Mouse (Mus musculus) small intestine, adult 2 months (tissue): Measurements from ENCODE around the gene Tmem102. TPM values are rescaled to one million over a fixed set of nuclear protein-coding genes. Genes with fewer than 3 reads are reported as not detected.

Experiments
- H3K27ac ChIP-seq: fragments of 200-500 bp; 2 replicates; pipeline ENCODE4 v1.5.1; 2012; ENCODE audit warnings: low read depth, low read length, control low read depth, inconsistent platforms; ENCODE audit not compliant: insufficient read depth
- H3K27me3 ChIP-seq: fragments of 200-500 bp; 2 replicates; pipeline ENCODE4 v1.6.1; 2012; ENCODE audit warnings: mild to moderate bottlenecking, moderate library complexity, low read length, inconsistent platforms; ENCODE audit not compliant: control insufficient read depth, insufficient read depth
- H3K36me3 ChIP-seq: fragments of 200-500 bp; 2 replicates; pipeline ENCODE4 v1.6.1; 2012; ENCODE audit warnings: mild to moderate bottlenecking, low read length, control low read depth, inconsistent platforms; ENCODE audit not compliant: control insufficient read depth, insufficient read depth
- H3K4me1 ChIP-seq: fragments of 200-500 bp; 2 replicates; pipeline ENCODE4 v1.6.1; 2012; ENCODE audit warnings: low read length, inconsistent platforms, mixed read lengths; ENCODE audit not compliant: control insufficient read depth, insufficient read depth, insufficient read length
- H3K4me3 ChIP-seq: fragments of 200-500 bp; 2 replicates; pipeline ENCODE4 v1.5.1; 2012; ENCODE audit warnings: low read depth, mild to moderate bottlenecking, control low read depth, inconsistent platforms, low read length, moderate library complexity
- CTCF ChIP-seq: fragments of 200-500 bp; IDR thresholded peaks from 2 replicates; pipeline ENCODE4 v1.5.1; 2012; ENCODE audit warnings: low read depth, mild to moderate bottlenecking, control low read depth, inconsistent platforms, low read length, moderate library complexity, mixed read lengths; ENCODE audit not compliant: insufficient replicate concordance, insufficient read length; ENCODE audit errors: extremely low read depth
- POLR2A ChIP-seq: fragments of 200-500 bp; IDR thresholded peaks from 2 replicates; pipeline ENCODE4 v1.6.1; 2012; ENCODE audit warnings: low read depth, mild to moderate bottlenecking, control low read depth, inconsistent platforms, low read length, moderate library complexity
- WGBS: fragments of 180-500 bp; shearing (Covaris S2); methylation state at CpG from one replicate; pipeline ENCODE4 v1.1.7; 2018; 5-methylcytosine and 5-hydroxymethylcytosine counted together
- polyA plus RNA-seq: library from polyadenylated mRNA; depleted of rRNA; stranded (reverse); fragments of >200 nt; gene quantifications from 2 replicates; pipeline ENCODE4 v1.2.3, GENCODE M21; 2012

Tmem102 gene
- polyA plus RNA-seq, 1 experiment: 63.0 TPM

- TF ChIP-seq POLR2A: no peak
- no peak for TF ChIP-seq CTCF
- no peaks in the 10 kb centered on the region for H3K36me3 ChIP-seq
- H3K27me3 ChIP-seq: no peaks in the 10 kb centered on the region
- H3K27ac ChIP-seq: no peak overlapping the region
- WGBS: 93% methylated on average over 5 of the region's 5 CpGs
- H3K4me3 ChIP-seq: no peak overlapping the region
- H3K4me1 ChIP-seq: peaks cover 5% of the 10 kb centered on the region; the same call in 1 of the 2 replicates
Measured at GRCm38 (mm10) chr11:69787306-69787705, 18.1 kb downstream of the Tmem102 start.

DNA sequence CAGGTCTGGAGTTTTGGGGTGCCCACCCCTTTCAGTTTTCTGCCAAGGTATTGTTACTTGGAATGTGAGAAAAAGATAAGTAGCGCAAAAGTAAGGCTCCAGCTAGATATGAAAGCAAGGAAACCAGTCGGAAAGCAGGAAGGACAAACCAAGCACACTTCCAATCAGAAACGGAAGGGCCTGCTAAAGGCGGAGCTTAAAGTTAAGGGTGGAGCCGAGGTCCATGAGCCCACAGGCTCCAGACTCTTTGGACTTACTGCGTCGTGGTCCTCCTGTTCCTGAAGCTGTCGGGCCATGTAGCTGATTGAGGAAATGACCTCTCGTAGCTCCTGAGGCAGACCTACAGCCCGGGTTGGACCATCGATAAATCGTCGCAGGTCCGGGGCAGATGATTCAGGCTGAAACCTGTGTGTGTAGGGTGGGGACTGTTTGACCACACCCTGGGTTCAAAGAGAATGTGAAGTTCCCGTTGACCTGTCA is 20.6 kb downstream of the Tmem102 start:
- Histone ChIP-seq H3K27me3 (no peaks in the 10 kb centered on the region), H3K4me3 (peak overlapping the region; percentile 47), H3K4me1 (peaks cover 5% of the 10 kb centered on the region; the same call in 1 of the 2 replicates), H3K36me3 (no peaks in the 10 kb centered on the region), H3K27ac (peak overlapping the region; percentile 54)
- TF ChIP-seq CTCF (no peak), POLR2A (no peak; the same call in 1 of the 2 replicates)
- WGBS: 7% methylated on average over 15 of the region's 15 CpGs

DNA sequence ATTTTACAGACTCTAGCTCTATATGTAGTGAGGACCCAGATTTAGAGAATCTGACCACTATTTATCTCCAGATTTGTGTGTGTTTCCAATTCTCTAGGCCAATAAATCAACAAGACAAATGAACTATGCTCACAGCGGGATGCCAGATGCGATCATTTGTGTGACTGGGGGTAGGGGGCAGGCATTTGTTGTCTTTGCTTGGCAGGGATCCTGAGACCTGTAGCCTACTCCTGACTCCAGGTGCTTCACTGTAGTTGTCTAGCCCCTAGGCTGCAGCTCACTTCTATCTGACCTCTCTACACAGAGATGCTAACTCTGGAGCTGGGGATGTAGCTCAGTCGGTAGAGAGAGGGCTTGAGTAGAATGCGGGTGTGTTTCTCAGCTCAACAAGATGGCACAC is 23.6 kb downstream of the Tmem102 start:
- H3K27me3 ChIP-seq: no peaks in the 10 kb centered on the region
- 40% methylated on average over 4 of the region's 4 CpGs for WGBS
- H3K36me3 ChIP-seq: no peaks in the 10 kb centered on the region
- H3K4me3 ChIP-seq: no peak overlapping the region
- no peak overlapping the region for H3K27ac ChIP-seq
- peaks cover 5% of the 10 kb centered on the region; the same call in 1 of the 2 replicates for H3K4me1 ChIP-seq
- TF ChIP-seq CTCF (no peak), POLR2A (no peak)

DNA sequence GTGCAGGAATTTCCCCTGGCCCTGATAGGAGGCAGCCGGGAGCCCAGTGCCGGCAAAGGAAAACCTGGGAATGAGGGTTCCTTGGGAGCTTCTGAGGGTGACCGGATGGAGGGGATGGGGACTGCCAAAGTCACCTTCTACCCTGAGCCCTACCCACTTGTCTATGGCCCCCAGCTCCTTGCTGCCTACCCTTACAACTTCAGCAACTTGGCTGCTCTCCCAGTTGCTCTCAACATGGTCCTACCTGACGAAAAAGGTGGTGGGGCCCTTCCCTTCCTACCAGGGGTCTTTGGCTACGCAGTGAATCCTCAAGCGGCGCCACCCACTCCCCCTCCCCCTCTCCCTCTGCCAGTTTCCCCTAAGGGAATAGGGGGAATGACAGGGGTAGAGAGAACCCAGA is 26.4 kb downstream of the Tmem102 start:
- Histone ChIP-seq H3K4me1 (no peaks in the 10 kb centered on the region; the same call in 1 of the 2 replicates), H3K36me3 (peaks cover 5% of the 10 kb centered on the region; the same call in 1 of the 2 replicates), H3K27me3 (no peaks in the 10 kb centered on the region), H3K4me3 (no peak overlapping the region), H3K27ac (no peak overlapping the region)
- 76% methylated on average over 7 of the region's 7 CpGs for WGBS
- TF ChIP-seq CTCF (no peak), POLR2A (no peak)

DNA sequence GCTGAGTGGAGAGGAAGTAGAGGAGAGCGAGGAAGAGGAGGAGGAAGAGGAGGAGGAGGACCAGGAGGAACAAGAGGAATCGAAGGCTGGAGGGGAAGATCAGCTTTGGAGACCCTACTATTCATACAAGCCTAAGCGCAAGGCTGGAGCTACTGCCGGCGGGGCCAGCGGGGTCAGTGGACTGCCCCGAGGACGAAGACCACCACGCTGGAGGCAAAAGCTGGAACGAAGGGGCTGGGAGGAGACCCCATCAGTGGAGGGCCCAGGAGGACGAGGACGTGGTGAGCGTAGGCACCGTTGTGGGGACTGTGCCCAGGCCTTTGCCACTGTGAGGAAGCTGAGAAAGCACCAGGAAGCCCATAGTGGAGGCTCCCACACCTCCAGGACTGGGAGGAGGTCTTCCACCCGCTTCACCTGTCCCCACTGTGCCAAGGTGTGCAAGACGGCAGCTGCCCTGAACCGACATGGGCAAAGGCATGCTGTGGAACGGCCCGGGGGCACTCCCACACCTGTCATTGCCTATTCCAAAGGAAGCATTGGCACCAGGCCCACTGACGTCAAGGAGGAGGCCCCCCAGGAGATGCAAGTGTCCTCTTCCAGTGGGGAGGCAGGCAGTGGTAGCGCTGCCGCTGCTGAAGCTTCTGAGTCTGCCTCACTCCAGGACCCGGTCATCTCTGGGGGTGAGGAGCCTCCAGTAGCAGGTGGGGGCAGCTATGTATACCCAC is 27.0 kb downstream of the Tmem102 start:
- 65% methylated on average over 23 of the region's 23 CpGs for WGBS
- H3K27ac ChIP-seq: no peak overlapping the region
- TF ChIP-seq CTCF (no peak), POLR2A (no peak)
- H3K36me3 ChIP-seq: peaks cover 5% of the 10 kb centered on the region; the same call in 1 of the 2 replicates
- H3K27me3 ChIP-seq: no peaks in the 10 kb centered on the region
- no peak overlapping the region for H3K4me3 ChIP-seq
- no peaks in the 10 kb centered on the region; the same call in 1 of the 2 replicates for H3K4me1 ChIP-seq

GRCm38 (mm10) chr11:69777504-69778257 is 27.7 kb downstream of the Tmem102 start:
- H3K27me3 ChIP-seq: no peaks in the 10 kb centered on the region
- no peaks in the 10 kb centered on the region; the same call in 1 of the 2 replicates for H3K4me1 ChIP-seq
- 79% methylated on average over 26 of the region's 26 CpGs for WGBS
- TF ChIP-seq POLR2A: no peak
- no peak for TF ChIP-seq CTCF
- no peak overlapping the region for H3K27ac ChIP-seq
- H3K36me3 ChIP-seq: peaks cover 5% of the 10 kb centered on the region; the same call in 1 of the 2 replicates
- H3K4me3 ChIP-seq: no peak overlapping the region

- no peak overlapping the region for H3K27ac ChIP-seq
- TF ChIP-seq POLR2A (no peak), CTCF (no peak)
- peaks cover 5% of the 10 kb centered on the region; the same call in 1 of the 2 replicates for H3K36me3 ChIP-seq
- no peak overlapping the region for H3K4me3 ChIP-seq
- no peaks in the 10 kb centered on the region for H3K4me1 ChIP-seq
- H3K27me3 ChIP-seq: no peaks in the 10 kb centered on the region
- 92% methylated on average over 20 of the region's 20 CpGs for WGBS
Measured at GRCm38 (mm10) chr11:69776488-69776887, 28.9 kb downstream of the Tmem102 start.
